Mouse (Mus musculus) thymus, adult 2 months (tissue): Measurements from ENCODE around the gene Kank4.

Source experiments
- CTCF ChIP-seq: fragments of 200-500 bp; IDR thresholded peaks from 2 replicates; pipeline ENCODE4 v1.5.1; 2012; ENCODE audit warnings: mild to moderate bottlenecking, control low read depth, low read length, moderate library complexity, borderline replicate concordance; ENCODE audit not compliant: control insufficient read depth, poor library complexity, insufficient read depth; ENCODE audit errors: extremely low read depth
- POLR2A ChIP-seq: fragments of 200-500 bp; IDR thresholded peaks from 2 replicates; pipeline ENCODE4 v1.6.1; 2012; ENCODE audit warnings: mild to moderate bottlenecking, low read length, control low read depth, moderate library complexity; ENCODE audit not compliant: control insufficient read depth, poor library complexity, insufficient read depth; ENCODE audit errors: extremely low read depth

GRCm38 (mm10) chr4:98819216-98819755, 1.9 kb upstream of the Kank4 start:
- TF ChIP-seq CTCF, result no peak
- no peak for TF ChIP-seq POLR2A
